Mouse (Mus musculus) right cerebral cortex, postnatal 25 days (tissue): ENCODE measurements at regions not wholly inside any gene's neighbourhood (a gene's known extent, or its start where the extent isn't known, plus 50 kb on each side); places are given as distances from the start of the nearest gene placed in this dataset.
"Not testable (repeated sequence)": the region's sequence is repeated elsewhere in the genome, so short reads cannot be mapped to it uniquely, and the experiment has no call there.

Experiments
- DNase-seq: peaks from one replicate; pipeline ENCODE4 v3.0.0; 2022

DNA sequence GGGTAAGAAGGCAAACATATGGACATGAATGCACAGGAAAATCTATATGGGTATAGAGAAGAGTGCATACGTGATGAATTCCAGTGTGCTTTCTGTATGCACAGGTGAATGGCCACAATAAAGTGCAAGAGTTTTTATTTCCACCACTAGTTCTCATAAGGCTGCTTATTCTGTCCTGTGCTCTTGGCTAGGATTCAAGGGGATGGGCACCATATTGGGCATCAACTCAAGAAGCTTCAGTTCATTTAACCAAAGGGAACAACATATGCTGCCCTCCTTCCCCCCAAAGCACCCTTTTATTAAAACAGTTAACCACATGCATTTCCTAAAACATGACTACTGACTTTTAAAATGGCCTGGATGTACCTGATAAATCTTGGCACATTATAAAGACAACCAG, 356.2 kb downstream of the Fut8 start:
- no peak for DNase-seq

DNA sequence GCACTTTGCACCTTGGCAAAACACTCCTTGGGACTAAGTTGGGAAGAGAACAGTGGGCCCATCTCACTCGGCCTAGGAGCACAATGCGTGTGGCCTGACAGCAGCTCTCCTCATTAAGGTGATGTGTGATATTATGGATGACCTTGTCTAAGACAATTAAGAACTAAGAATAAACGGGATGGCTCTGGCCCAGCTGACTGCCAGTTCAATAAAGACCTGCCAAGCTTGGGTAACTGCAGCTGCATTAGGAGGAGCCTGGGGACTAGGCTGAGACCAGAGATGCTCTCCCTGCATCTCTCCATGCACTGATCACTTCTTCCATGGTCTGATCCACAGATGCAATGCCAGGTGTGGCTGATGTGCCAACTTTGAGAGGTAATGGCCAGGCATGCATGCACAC, 356.7 kb downstream of the Fut8 start:
- DNase-seq = no peak

DNA sequence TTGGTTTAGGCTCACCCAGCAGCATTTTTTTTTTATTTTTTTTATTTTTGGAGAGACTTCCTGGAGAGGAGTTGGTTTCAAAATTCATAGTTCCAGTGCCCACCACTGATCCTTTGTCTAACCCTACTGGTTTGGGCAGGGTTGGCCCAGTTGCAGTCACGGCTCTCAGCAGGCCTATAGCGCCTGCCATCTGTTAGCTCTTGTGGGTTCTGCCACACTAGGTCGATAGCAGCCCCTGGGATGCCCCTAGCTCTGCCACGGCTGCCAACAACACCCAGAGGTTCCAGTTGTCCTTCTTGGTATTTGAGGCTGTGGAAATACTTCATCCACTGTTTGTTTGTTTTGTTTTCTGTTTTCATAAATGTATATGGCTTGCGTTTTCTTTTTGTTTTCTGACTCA, 357.9 kb downstream of the Fut8 start:
- DNase-seq = no peak

DNA sequence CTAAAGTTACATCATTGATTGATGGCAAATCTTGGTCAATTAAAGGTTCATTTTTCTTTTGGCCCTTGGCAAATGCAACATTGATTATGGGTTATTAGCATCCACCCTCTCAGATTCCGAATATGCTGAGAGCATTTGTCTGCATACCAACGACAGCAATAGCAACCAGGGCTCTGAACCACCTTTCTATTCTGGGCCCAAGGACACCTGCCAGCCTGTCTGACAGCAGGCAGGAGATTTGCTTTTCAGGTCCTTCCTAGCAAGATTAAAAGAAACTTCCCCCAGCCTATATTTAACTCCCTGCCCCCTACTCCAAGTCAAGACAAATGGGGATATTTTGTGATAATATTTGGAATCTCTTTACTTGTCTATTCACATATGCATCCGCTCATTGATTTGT, 358.8 kb downstream of the Fut8 start:
- no peak for DNase-seq

DNA sequence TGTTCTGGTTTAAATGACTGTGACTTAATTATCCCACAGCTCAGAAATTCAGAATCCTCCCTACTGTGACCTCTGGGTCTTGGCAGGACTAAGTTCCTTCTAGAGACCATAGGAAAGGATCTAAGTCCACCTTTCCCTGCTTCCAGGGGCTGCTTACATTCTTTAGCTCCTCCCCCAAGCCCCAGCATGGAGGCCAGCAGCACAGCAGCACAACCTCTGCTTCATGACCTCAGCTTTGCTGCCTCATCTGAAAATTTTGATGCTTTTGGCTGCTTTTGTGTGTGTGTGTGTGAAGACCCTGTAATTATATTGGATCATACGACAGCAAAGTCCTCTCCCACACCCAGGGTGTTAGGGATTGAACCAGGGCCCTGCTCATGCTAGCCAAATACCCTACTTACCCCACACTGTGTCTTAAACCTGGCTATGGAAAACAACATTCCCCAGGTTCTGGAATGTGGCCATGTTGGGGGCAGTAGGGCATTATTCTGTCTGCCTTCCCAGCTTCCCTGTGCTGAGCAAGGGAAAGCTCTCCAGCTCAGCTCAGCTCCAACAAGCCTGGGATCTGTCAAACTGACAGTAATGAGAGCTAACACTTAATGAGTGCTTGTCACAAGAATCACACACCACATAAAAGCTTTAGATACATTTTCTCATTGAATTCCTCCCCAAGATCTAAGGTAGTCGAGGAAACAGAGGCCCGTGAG, 359.9 kb downstream of the Fut8 start:
- DNase-seq = no peak

DNA sequence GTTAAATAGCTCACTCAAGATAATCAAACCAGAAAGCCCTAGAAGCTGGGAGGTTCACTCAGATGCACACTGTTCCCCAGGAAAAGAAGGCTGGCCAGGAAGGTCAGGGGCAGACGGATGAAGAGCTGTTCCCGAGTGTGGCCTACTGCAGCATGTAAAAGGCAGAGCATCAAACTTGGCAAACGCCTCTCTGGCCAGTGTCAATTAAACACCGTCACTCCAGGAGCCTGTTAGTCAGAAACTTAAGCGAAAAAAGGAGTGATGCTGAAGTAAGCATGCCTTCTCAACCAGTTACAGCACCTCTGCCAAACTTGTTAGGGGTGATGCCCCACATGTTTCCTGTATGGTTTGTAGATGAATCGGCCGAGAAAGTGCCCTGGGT, 360.4 kb downstream of the Fut8 start:
- no peak for DNase-seq

DNA sequence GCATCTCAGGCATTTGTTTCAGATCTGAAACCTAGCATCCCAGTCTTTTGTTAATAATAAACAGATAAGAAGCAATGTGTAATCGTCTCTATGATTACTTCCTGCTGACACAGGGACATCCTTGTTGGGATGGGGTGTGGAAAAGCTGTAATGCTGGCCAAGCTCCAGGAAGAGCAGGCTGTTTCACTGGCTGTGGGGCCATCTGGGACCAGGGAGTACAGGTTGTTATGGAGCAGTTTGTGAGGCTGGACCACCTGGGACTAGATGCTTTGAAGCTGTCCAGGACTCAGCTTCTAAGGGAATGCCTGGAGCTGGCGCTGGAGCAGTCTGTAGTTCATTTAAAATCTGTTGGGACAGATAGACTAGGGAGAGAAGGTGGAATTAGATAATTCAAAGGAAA, 361.5 kb downstream of the Fut8 start:
- DNase-seq = no peak

DNA sequence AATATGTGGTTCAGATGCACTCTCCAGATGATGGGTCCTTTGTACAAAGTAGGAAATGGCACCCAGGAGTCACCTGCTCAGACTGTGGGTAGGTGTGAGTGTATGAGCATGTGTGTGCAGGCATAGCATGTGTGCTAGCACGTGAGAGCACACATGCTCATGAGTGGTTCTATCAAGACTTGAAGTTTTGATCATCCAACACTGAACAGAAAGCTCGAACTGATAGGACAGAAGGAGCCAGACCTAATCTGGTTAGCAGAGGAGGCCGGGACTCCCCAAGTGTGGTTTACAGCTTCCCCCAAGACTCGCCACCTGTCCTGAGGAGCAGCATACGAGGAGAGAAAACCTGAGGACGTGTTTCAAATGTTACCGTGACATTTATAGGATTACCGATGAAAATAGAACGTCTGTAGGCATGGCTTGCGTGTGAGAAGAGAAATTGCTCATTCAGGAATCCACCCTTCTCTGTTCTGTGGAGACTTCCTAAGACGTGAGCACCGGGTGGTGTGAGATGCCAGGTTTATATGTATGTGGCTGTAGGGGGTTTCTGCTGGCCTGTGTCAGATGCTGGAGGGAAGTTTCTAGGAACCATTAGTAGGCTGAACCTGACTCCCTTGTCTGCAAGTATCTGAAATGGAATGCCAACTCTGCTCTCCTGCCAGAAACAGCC, 366.0 kb downstream of the Fut8 start:
- DNase-seq = peak; percentile 54

DNA sequence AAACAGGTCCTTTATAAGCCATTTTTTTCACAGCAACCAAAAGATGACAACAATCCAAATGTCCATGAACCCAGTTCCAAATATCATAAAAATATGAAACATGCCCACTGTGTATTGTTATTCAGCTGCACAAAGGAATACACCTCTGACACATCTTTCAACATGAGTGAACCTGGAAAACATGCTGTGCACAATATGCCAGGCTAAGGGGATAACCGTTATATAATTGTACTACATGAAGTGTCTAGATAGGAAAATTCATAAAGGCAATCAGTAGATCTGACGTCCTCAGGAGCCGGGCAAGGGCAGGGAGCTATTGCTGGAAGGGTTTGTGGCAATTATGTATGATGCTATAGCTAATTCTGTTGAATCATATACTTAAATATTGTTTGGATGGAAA, 379.6 kb downstream of the Fut8 start:
- no peak for DNase-seq

DNA sequence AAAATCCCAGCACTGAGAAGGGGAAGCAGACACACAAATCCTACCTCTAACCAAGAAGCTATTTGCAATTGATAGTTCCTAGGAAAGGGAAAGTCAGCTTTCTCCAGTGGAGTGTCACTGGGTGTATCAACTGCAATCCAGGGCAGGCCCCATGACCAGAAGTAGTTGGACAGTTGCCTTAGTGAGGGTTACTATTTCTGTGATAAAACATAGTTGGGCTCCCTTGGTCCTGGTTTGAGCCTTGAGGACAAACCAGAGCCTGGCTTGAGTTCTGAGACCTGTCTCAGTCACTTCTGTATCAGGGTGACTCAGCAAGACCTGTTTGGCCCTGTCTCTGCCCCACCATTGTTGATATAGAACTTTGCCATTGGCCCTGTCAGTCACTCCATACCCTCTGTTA, 384.3 kb downstream of the Fut8 start:
- DNase-seq = no peak

DNA sequence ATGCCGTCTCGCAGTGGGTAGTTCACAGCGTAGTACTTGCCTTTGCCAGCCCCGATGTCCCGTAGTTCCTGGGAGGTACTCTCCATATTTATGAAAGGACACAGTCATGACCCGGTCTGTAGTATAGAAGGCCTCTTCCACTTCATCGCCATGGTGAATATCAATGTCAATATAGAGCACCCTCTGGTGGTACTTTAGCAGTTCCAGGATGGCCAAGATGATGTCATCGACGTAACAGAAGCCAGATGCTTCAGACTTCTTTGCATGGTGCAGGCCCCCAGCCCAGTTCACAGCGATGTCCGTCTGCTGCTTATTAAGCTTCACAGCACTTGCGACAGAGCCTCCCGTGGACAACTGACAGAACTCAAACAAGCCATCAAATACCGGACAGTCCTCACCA, 386.4 kb downstream of the Fut8 start:
- DNase-seq = not testable (repeated sequence)

DNA sequence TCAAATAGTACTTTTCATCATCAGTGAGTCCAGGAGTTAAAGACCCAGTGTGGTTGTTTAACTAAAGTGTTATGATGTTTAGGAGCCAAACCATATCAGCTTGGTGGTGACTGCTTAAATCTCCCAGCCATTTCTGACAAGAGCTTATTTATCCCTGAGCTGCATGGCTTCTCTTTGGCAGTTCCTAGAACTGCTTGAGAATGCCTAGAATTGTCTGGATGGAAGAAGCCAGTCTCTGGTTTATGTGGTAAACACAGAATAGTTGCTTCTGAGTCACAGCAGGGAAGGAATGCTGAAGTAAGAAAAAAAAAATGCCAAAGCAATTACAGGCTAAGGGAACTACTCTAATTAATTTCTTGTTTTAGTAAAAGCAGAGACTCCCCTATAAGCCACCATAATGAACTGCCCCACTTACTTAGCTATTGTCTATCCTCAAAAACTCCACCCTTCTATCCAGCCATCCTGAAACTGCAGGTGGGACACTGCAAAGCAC, 390.5 kb downstream of the Fut8 start:
- no peak for DNase-seq

DNA sequence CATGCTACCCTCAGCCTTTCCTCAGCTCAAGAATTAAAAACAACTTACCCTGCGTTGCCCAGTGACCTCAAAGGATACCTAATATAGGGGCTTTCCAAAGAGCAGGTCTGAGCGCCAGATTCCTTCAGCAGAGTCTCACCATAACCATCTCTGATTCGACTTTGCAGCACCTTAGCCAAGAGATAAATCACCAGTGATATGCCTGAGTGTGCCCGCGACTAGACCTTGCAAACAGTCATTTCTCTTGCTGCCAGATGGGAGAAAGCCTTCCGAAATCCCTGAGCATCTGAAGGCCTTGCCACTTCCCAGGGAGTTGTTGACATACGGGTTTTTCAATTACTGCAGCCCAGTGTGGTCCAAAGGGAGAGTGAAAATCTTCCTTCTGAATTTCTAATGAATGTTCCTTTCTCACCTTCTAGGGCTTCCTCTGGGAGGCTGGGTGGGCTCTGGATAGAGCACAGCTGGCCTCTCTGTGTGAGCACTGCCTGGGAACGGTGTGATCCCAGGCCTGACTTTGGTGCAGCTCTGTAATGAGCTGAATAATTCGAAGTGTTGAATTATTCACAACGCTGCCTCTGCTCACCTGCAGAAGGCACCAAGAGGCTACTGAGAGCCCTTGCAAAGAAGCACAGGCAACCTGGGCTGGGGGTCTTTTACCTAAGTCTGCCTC, 396.2 kb downstream of the Fut8 start:
- DNase-seq = no peak

DNA sequence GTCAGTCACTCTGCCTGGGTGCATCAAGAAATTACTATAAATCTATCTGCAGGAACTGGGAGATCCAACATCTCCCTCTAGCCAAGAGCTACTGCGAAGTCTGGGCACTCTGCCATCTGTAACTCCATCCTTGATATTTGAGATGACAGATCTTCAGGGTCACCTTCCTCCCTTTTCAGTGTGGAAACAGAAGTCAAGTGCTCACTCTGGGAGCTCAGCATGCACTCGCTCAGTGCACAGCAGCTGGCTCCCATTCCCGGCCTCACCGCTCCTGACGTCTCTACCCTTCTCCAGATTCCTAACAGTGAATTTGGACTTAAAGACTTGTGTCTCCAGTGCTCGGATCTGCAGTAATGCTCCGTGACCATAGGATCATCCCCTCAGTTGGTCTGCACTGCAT, 400.3 kb downstream of the Fut8 start:
- peak; percentile 6 for DNase-seq

DNA sequence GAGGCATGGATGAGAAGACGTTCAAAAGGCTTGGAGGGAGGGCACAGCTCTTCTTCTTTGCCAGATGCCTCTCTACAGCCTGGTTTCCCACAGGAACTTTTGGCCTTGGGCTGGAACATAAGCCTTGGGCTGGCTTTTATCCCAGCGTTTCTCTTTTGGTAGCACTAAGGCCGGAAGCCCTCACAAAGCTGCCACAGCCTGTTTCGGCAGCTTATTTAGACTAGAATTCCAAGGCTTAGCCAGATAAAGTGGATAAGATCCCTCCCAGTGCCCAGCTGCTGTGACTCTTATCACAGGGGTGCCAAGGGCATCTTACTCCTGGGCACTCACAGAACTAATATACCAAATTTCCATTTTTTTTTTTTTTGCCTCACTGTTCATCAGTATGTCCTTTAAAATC, 404.4 kb downstream of the Fut8 start:
- no peak for DNase-seq

DNA sequence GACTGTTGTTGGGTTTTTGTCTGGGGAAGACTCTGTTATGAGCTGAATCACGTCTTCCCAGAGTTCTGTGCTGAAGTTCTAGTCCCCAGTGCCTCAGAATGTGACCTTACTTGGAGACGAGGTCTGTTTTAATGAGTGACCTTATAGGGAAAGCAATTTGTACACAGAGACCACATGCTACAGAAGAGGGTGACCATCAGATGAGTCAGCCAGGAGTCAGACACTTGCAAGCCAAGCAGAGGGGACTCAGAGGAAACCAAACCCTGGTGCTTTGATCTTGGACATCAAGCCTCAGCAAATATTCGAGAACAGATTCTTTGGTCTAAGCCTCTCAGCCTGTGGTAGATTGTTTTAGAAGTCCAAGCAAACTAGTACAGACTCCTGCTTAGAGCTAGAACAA, 409.9 kb downstream of the Fut8 start:
- DNase-seq = no peak

DNA sequence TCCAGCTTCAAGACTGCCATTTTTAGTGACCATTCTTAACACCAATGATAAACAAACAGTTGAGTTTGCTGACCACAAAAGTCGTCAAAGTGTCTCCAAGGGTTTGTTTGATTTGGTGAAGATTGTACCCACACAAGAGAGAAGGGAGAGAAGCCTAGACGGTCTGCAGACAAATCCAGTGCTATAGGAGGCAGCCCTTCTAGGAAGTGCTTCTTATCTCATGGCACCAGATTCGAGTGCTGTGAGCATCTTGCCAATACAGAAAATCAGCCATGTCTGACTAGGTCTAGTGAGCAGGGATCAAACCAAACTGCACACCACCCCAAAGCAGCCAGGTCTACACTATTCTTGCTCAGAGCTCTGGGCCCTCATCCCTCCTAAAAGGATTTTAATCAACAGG, 416.4 kb downstream of the Fut8 start:
- DNase-seq = no peak

DNA sequence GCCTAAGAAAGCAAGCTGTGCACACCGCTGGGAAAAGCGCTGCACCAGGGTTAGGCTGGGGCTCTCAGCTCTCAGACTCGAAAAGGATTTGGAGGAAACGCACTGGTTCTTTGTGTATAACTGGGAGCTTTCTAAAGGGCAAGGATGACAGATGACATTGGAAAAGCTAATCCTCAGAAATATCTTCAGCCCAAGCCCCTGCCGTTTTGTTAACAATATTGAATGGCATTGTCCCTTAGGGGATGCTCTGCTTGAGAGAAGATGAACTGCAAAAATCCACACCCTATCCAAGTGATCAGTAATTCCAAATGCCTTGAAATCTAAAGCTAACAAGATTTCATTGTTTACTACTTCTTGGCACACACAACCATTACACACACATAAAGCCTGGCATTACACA, 419.1 kb downstream of the Fut8 start:
- DNase-seq = no peak

DNA sequence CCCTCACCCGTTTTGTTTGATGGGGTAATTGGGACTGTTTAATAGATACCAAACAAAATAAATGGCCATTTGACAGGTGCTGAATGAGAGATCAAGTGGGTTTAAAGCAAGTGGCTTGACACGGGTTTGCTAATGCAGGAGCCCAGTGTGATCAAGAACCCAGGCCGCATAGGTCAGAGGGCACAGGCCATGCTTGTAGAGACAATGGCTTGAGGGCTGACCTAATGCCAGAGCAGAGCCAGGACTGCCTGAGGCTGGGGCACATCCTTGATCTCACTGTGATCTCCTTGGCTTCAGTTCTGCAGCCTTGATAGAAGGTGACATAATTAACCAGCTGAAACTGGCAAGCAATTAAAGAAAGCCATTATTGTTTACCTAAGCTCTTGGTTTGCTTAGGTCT, 420.0 kb downstream of the Fut8 start:
- no peak for DNase-seq

DNA sequence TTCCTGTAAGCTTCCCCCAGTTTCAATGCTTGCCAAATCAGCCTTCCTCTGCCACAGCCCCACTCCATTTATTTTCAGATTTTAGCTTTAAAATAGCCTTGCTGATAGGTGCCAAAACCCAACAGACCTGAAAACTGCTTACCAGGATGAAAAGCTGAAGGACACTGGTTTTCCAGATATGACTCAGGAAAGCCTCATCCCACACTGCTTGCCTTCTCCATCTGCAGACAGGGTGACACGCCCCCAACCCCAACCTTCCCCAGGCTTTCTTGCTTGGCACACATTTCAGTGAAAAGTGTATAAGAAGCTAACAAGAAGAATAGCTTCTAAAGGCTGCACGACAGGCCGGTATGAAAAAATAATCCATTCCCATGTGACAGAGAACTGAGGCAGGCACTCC, 425.3 kb downstream of the Fut8 start:
- DNase-seq = peak; percentile 41

DNA sequence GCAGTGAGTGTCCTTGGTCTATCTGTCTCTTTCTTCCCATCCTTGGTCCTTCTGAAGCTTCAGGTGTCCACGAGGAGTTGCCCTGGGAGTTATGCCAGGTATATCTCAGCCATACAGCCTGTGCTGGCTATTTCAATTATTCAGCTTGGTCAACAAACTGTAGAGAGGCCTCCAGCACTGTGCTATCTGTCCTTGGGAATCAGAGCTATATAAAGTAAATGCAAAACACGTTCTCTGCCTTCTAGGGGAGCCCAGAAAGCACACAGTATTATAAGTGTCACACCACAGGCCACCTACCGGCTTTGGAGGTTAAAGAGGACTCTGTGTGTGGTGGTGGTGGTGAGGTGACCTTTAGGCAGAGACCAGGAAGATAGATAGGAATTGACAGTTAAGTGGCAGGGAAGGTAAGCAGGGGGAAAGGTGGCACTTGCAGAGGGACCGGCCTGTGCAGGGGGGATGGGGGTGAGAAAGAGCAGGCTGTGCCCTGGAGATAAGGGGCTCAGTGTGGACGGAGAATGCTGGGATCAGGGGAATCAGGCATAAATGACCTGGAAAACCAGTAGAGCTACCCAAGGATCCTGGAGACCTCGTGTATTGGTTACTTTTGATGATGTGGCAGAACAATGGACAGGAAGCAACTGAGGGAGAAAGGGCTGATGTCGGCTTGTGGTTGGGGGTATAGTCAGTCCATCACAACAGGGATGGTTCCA, 425.9 kb downstream of the Fut8 start:
- DNase-seq = no peak

DNA sequence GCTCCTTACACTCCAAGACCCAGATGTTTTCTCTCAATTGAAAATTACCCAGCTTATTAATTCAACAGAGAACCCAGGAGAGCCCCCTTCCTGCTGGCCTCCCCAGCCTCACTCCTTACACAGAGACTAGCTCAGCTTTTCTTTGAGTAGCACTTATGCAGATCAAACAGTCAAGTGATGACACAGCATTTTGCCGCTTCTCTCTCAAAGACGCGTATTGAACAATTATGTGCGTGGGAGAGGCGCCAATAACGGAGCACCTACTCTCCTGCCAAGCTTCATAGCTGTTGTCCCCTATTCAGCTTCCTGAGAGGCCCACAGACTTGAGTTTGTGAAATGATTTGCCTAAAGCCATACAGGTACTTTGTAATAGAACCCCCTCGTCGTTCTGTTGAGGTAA, 428.5 kb downstream of the Fut8 start:
- DNase-seq = no peak

DNA sequence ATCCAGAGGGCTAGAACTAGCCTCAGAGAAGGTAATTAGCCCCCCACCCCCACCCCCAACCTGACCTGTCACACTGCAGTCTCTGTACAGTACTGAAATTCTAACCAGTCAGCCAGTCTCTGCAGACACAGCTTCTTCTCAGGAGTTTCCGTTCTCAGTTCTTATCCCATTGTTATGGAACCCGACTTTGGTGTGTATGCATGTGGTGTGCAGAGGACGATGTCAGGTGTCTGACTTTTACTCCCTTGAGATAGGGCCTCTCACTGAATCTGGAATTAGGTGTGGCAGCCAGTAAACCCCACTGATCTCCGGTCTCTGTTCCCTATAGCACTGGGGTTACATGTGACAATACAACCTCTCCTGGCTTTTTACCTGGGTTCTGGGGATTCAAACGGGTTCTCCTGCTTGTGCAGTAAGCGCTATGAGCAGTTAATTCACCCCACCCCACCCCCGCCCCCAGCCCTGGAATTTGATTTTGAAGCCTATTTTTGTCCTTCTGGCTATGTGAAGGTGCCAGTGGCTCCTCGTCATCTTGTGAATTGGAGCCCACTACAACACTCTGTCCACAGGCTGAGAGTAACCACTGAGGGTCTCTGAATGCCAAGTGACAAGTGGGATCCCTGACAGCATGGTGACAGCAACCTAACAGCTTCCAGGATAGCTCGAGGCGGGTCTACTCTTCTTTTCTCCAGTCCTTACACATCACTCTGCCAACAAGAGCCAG, 429.4 kb downstream of the Fut8 start:
- no peak for DNase-seq
